Mouse (Mus musculus) lung, postnatal 0 days (tissue): ENCODE data around the gene Cfi.

ENCODE experiments used
- CTCF ChIP-seq: IDR thresholded peaks from 2 replicates; pipeline ENCODE4 v1.5.1; 2016; ENCODE audit warnings: antibody characterized with exemption, mild to moderate bottlenecking
- EP300 ChIP-seq: IDR thresholded peaks from 2 replicates; pipeline ENCODE4 v1.6.1; 2016; ENCODE audit warnings: antibody characterized with exemption, mild to moderate bottlenecking, control low read depth

DNA sequence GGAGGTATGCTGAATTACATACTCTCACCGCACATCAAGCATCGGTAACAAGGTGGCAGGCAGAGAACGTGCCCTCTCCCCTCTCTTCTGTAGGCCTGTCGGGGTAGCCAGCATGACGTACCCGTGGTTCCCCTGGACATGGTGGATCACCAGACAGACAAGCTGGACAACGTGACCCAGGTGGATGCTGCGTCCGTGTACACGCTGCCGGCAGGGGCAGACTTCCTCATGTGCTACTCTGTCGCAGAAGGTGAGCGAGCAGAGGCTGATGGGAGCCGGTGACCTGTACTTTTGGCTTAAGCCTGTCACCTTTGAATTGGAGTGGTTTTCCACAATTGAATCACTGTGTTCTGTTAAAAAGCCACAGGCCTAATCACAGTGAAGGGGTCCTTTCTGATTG, 76.3 kb downstream of the Cfi start:
- no peak for TF ChIP-seq CTCF
- TF ChIP-seq EP300, result no peak
